Mouse (Mus musculus) left cerebral cortex, adult 11 months (tissue): ENCODE measurements around the gene Gm26965.
A peak's percentile ranks its signal among the peaks of the same experiment; 100 is the strongest.
"Not testable (repeated sequence)": the region's sequence is repeated elsewhere in the genome, so short reads cannot be mapped to it uniquely, and the experiment has no call there.

ENCODE experiments used
- DNase-seq: peaks from one replicate; pipeline ENCODE4 v3.0.0; 2022; ENCODE audit warnings: low spot score

The Gm26965 gene

DNA sequence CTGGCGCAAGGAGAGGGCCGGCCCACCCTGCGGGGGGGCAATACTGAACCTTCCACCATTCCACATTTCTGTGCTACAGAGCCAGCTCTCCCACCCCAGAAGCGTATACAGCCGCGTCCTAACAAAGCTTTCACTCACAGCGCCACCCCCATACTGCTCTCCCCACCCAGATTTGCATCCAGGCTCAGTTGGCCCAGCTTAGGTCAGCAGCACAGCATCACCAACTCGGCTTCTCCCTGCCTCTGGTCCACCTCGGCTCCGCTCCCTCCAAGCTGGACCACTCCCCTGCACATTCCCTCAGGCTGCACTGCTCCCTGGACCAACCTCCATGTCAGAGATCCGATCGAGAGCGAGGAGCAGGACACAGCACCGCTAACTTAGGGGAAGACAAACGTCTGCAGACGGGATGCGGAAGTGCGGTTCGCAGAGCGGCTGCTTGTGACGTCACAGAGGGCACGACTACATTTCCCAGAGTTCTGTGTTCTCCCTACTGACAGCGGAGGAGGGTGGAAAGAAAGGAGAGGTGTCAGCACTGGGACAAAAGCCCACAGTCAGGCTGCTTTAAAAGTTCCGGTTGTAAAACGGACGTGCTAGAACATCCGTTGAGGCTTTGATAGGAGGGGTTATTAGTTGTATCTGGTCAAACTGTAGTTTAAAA, at the start of gene Gm26965, which contains the start of gene Zfp87:
Gm26965 (minus strand) TSS at position 399 of the 658 bp plus-strand sequence.
Zfp87 (minus strand) TSS at position 425 of the 658 bp plus-strand sequence.
- DNase-seq, result peak; percentile 88

DNA sequence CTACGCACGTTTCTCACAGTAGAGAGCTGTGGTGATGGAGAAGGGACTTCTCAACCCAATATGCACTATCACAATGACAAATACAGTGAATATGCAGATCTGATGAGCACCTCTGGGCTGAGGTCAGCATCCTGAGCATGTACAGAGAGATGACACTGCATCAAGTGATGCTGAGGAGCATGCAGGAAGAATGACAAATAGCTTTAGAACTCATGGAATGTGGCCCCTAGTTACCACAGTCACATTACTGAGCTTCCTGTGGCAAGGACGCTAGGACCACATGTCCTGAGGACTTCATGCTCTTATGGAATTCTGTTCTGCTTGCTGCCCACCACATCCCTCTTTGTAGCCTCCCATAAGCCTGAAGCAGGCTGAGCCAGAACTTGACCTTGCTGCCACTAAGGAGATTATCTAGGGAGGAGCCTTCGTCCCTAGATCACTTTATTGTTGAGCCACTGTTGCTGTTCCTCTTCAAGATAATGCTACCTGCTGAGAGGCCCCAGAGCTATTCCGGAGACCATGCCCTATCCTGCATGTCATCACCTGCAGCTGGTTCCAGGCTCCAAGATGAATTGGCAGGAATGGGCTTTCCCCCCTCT, 46.7 kb upstream of the Gm26965 start:
- DNase-seq, result no peak

DNA sequence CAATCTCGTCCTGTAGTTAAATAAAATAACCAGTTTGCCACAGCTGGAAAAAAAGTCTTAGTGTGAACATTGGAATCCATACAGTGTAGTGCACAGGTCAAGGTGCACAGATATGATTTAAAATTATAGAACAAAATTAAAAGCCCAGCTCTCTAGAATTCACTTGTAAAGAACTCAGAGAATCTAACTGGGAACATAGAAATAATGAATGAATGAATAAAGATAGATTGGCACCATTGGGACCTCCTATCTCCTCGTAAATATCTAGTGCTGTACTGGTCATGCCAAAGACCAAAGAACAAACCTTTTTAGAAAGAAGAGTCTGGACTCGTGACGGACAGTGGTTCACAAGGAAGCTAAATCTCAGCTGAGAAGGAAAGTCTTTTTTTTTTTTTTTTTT, 27.8 kb upstream of the Gm26965 start, which contains the start of gene Zfp748:
Zfp748 (minus strand) TSS at position 101 of the 400 bp plus-strand sequence.
- DNase-seq, result no peak

DNA sequence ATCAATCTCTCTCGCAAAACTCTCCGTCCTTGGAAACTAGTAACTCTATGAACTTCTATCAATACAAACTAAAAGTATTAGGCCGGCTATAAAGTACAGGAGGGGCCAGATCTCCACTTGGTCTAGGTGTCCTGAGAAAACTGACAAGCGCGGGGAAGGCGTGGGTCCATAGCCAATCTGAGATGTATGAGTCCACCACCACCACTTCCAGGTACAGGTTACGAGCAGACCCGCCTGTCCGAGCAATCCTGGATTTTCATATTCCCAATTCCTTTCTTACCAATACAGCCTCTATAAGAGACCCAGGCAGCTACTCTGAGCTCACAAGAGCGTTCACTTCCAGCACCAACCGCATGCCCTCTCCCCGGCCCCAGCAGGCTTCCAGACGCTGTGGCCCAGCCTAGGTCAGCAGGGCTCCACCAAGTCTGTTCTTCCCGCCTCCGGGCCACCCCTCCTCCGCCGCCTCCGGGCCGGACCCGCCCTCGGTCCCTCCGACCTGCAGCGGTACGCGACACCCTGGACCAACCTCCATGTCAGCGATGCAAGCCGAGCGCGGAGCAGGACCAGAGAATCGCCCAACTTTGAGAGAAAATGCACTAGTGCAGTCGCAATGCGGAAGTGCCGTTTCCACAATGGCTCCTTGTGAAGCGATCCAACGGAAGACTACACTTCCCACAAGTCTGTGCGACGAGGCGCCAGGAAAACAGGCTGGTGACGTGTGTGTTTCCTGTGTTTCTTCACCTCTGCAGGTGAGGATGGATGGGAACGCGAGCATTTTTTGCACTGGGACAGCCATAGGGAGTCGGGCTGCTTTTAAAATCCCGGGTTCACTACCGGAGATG, 26.8 kb upstream of the Gm26965 start:
- peak; percentile 81 for DNase-seq

DNA sequence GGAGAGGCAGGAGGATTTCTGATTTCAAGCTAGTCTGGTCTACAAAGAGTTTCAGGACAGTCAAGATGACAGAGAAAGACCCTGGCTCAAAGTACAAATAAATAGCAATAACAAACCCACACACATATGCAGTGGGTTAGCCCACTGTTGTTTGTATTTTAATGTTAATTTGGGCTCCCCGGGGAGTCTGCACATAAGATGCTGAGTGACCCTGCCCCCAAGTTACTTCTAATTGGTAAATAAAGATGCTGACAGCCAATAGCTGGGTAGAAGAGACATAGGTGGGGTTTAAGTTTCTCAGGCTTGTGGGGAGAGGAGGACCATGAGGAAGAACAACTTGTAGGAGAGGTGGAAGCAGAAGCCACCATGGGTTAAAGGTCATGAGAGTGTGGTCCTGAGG, 20.0 kb upstream of the Gm26965 start:
- DNase-seq, result no peak

DNA sequence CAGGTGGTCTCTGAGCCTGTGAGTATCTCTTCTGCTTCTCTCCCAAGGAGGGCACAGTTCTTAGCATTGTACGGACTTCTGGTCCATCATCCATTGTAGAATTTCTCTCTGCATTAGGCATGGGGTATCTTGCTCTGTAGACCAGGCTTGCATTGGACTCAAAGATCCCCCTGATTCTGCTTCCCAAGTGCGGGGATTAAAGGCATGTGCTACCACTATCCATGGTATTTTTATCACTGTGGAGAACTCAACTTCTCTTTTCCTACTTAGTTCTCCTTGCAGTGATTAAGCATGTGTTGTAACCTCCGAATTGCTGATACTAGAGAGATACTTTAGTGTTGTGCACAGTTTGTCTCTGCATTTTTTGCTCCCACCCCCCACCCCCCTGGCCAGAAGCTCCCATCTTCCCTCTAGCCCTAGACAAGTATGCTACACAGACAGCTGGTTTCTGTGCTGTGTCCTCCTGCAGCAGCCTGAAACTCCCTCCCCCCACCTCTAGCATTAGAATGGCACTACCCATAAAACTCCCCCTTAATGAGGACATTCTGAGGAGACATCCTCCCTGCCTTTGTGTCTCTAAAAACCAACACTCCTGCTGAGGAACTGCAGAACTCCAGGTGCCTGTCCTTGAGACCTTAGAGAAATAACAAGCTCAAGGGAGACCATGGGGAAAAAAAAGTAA, 1.2 kb upstream of the Gm26965 start:
- no peak for DNase-seq

DNA sequence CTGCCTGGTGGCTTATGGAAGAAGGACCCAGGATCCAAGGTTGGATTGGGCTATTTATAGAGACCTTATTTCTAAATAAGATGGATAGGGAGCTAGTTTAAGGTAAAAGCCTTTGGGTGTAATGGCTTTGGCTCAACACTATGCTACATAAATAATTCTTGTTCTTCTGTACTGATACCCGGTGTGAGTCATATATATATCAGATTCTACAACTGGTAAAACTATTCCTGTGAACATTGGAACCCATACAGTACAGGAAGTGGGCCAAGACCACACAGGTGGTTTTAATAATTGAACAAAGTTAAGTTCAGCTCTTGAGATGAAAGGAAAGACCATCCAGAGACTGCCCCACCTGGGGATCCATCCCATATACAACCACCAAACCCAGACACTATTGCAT, 25.0 kb downstream of the Gm26965 start:
- no peak for DNase-seq

DNA sequence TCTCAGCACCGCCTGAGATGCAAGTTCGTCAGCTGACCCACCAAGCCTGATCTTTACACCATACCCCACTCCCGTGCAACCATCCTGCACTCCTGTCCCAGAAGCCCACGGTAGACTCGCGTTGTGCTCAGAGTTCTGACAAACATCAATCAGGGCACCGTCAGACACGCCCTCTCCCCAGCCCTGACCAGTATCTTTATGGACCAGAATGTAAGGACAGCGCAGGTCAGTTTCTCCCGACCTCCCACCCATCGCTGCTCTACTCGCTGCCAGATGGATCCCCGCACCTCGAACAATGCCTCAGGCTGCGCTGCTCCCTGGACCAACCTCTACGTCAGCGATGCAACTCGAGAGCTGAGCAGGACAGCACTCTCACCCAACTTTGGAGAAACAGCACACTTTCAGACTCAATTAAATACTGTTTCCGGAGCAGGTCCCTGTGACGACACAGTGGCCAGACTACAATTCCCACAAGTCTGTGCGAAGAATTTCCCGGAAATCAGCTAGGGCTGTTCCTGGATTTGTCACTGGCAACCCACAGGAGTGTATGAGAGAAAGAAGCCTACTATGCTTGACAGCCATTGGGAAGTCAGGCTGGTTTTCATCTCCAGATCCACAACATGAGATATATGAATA, 25.7 kb downstream of the Gm26965 start, which contains the start of gene Zfp58:
Zfp58 (minus strand) TSS at position 472 of the 636 bp plus-strand sequence.
- DNase-seq, result peak; percentile 88

DNA sequence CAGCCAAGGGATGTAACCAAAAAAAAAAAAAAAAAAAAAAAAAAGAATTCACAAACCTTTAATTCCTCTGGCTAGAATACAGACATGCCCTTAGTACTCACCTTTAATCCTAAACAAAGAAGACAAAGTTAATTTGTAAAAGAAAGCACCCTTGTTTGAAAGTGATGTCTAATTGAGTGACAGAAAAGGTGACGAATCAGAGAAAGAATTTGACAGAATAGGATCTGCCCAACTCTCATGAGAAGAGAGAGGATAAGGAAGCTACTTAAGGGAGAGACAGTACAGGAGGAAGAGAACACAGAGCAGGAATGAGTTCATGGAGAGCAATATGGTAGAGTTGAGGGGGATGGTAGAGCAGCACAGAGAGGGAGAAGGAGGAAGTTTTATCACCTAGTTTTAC, 30.3 kb downstream of the Gm26965 start:
- DNase-seq, result no peak

DNA sequence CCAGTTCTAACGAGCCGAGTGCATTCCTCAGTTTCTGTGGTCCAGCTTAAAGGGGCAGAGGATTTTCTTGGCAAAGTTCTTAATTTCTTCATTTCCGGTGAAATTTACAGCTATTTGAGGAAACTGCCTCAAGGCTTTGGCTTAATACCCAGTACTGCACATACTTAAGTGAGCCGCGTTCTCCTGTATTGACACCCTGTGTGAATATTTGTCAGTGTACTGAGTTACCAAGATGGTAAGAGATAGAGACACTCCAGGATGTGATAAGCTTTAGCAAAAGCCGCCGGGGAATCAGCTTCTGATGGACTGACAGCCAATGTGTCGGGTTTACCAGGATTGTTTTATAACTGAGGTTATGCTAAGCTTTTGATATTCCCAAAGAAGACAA, 41.5 kb downstream of the Gm26965 start:
- DNase-seq, result no peak

DNA sequence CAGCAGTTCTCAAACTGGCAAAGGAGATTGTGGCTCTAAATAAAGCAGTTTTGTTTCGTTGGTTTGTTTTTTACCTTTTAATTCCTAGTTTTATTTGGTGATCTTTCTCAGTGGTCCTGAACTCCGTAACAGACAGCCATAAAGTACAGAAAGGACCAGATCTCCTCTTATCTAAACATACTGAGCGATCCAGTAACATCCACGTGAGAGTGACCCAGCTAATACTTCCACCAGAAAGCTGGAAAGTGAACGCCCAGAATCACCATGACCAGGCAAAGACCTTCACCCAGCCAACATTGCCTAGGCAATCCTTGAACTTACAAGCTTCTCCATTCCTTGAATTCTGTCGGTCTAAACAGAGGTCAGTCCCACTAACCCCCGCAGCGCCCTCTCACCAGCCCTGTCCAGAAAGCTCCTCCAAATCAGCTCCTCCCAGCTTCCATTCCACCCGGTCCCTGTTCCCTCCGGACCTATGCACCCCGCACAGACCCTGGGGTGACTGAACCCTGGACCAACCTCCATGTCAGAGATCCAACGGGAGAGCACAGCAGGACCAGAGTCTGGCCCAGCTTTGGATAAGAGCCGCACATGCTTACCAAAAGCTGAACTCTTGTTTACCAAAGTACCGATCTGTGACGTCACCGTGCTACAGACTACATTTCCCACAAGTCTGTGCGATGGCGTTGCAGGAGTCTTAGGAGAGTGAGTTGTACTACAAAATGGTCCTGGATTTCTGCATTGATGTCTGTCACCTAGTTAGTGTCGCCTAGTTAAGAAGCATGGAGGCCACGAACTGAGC, 42.1 kb downstream of the Gm26965 start, which contains the start of gene Zfp874b:
Zfp874b (minus strand) TSS at position 634 of the 799 bp plus-strand sequence.
- DNase-seq, result peak; percentile 82

DNA sequence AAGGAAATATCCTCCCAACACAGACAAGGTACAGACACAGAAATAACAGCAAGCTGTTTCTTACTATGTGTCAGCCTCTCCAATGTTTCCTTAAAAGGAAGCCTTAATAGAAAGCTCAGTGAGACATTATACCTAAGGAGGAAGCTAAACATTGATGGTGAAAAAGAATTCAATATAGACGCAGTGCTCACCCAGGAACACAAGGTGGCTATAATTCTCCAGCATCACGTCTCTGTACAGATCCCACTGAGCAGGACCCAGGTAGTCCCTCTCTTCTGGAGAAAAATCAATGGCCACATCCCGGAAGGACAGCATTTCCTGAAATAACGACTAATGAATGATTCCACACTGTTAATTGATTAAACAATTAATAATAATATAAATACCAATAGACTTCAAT, 44.4 kb downstream of the Gm26965 start:
- DNase-seq, result no peak

DNA sequence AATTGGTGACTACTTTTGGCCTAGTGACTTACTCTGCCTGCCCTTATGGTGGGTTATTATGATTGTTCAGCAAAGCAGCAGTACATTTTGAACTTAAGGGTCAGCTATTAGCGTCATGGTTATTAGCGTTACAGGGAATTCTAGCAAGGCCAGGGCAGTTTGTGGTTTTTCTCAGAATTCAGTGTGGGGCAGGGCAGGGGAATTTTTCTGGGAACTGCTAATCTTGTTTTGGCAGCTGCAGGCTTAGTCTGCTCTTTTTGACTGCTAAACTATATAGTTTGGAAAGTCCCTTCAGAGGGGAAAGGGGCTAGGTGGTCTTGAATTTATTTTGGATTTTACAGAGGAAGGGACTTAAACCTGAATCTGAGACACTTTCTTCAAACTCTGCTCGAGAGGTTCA, 56.7 kb downstream of the Gm26965 start:
- DNase-seq, result no peak

DNA sequence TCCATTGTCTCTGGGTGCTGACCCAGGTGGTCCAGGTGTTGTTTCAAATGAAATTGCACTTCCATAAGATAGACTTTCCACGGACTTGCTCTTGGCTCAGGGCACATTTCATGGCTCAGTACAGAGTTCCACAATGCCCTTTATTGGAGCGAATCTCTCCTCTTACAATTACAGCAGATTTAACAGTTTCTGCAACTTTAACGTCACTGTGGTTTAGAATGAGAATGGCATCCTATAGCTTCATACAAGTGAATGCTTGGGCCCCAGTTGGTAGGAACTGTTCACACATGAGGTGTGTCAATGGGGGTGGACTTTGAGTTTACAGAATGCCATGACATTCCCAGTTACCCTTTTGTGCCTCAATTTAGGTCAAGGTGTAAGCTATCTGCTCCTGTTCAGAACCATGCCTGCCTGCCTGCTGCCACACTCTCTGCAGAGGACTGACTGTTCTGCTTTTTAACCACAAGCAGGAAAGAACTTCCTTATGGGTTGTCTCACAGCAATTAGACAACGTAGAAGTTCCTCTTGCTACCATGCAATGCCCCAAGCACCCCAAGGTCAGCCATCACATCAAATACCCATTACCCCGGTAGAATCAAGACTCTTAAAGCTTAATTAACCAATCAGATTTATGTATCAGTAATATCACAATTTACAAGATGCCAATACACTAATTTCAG, 62.3 kb downstream of the Gm26965 start:
- DNase-seq, result not testable (repeated sequence)

DNA sequence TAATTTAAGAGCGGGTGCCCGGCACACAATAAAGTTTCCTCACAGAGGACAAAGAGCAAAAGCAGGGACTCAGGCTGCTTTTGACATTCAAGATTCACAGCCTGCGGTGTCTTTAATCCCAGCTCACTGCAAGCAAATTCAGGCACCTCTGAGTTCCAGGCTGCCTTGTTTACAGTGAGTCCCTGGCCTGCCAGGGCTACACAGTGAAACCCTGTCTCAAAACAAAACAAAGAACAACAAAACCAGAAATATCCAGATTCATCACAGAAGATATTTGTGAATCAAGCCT, 74.0 kb downstream of the Gm26965 start:
- no peak for DNase-seq

DNA sequence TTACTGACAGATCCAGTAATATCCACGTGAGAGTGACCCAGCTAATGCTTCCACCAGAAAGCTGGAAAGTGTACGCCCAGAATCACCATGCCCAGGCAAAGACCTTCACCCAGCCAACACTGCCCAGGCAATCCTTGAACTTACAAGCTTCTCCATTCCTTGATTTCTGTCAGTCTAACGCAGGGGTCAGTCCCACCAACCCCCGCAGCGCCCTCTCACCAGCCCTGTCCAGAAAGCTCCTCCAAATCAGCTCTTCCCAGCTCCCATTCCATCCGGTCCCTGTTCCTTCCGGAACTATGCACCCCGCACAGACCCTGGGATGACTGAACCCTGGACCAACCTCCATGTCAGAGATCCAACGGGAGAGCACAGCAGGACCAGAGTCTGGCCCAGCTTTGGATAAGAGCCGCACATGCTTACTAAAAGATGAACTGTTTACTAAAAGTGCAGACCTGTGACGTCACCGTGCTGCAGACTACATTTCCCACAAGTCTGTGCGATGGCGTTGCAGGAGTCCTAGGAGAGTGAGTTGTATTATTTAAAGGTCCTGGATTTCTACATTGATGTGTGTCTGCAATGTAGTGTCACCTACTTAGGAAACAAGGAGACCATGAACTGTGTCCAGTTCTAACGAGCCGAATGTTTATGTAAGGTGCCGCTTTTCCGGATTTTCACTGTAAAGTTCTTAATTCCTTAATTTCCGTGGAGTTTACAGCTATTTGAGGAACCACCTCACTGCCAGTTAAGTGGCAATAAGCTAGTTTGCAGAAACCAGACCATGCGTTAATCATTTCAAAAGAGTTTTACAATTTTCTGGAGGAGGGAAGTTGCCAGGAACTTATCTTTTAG, 74.6 kb downstream of the Gm26965 start, which contains the start of gene Zfp874a:
Zfp874a (minus strand) TSS at position 453 of the 849 bp plus-strand sequence.
- DNase-seq, result peak; percentile 89
